In the genomic region with DNA sequence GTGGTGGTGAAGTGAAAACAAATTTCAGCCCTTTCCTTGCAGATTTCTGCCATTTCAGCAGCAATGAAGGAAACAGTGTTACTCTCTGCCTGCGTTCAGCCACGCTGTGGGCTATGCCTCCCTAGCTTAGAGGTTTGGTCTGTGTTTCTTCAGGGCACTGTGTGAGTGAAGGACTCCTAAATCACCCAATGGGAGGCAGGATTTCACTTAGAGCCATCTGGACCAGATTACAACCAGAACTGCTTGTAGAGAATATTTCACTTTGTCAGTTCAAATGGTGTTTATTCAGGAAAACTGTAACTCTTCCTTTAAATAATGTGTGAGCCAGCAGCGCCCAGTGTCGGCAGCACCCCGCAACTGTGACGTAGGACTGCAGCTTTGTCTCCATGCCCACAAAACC, we compare ENCODE assay signal across 10 mouse cellular contexts. TPM values are rescaled to one million over a fixed set of nuclear protein-coding genes. Genes with fewer than 3 reads are reported as not detected.
A peak's percentile ranks its signal among the peaks of the same experiment; 100 is the strongest.
DNase-seq lines count a peak whose midpoint lies in the region; ATAC-seq lines count a peak whose summit lies in the region.
"Had no signal": no experiment of that assay in that cellular context is flagged by ENCODE, and none has a peak within 500 bp of the region (broad histone marks: within the 10 kb centered on the region; RNA-seq: fewer than 3 reads in every experiment).

No protein-coding gene starts in this region.

- intact Hi-C loops in heart, postnatal 36 days (cut with DNase I) = no loop called here
- intact Hi-C loops in left cerebral cortex, postnatal 10 days (cut with DNase I) = no loop called here

- peak overlapping the region; percentile 7; the same call in 1 of the 2 replicates for H3K4me2 ChIP-seq in heart, embryonic 11.5 days

- DNase-seq in heart, postnatal 36 days = no peak
- DNase-seq in left cerebral cortex, adult 18-20 months (ENCODE audit: low spot score in 2 of 2) = peak; percentile 25 to 46
- no peak for DNase-seq in left cerebral cortex, postnatal 10 days (ENCODE audit: extremely low spot score in 1 of 2, low spot score in 2 of 2)
- peak; percentile 63 for DNase-seq in embryo, embryonic 10 days (ENCODE audit: low spot score)
- peak; percentile 49 for DNase-seq in limb, embryonic 10.5 days (ENCODE audit: low spot score)
- no peak for DNase-seq in ovary, adult 18-20 months (ENCODE audit: low spot score)
- DNase-seq in natural killer cell, adult 2 months (ENCODE audit: low spot score in 2 of 2) = no peak
- DNase-seq: kidney, adult 8-10 months had no signal

- WGBS in heart, embryonic 11.5 days (ENCODE audit: insufficient replicate concordance) = 78% methylated on average over 6 of the region's 6 CpGs
- 20% methylated on average over 6 of the region's 6 CpGs for WGBS in limb, embryonic 10.5 days

- no peak overlapping the region for H3K4me3 ChIP-seq in heart, embryonic 11.5 days (ENCODE audit: low read depth, low read length)
- H3K4me3 ChIP-seq in limb, embryonic 10.5 days = peak overlapping the region; percentile 15; the same call in 1 of the 2 replicates
- H3K4me3 ChIP-seq: forebrain, embryonic 10.5 days had no signal

- H3K36me3 ChIP-seq in heart, embryonic 11.5 days (ENCODE audit: control insufficient read depth, insufficient read depth, low read length) = no peaks in the 10 kb centered on the region
- no peaks in the 10 kb centered on the region for H3K36me3 ChIP-seq in limb, embryonic 10.5 days
- H3K36me3 ChIP-seq: forebrain, embryonic 10.5 days had no signal

- no peak for ATAC-seq in heart, embryonic 11.5 days (replicated peaks; ENCODE audit: insufficient number of reproducible peaks, low FRiP score, low TSS enrichment)

- H3K4me1 ChIP-seq in heart, embryonic 11.5 days (ENCODE audit: control insufficient read depth, insufficient read depth, low read length) = no peaks in the 10 kb centered on the region
- H3K4me1 ChIP-seq in limb, embryonic 10.5 days = peaks cover 20% of the 10 kb centered on the region
- H3K4me1 ChIP-seq: forebrain, embryonic 10.5 days had no signal

- H3K9ac ChIP-seq in heart, embryonic 11.5 days (ENCODE audit: low read depth, low read length) = no peak overlapping the region

- no peaks in the 10 kb centered on the region for H3K27me3 ChIP-seq in heart, embryonic 11.5 days (ENCODE audit: control insufficient read depth, insufficient read depth, low read length)
- no peaks in the 10 kb centered on the region for H3K27me3 ChIP-seq in limb, embryonic 10.5 days (ENCODE audit: low read depth, poor library complexity, severe bottlenecking)

- H3K9me3 ChIP-seq in heart, embryonic 11.5 days (replicated peaks; ENCODE audit: control insufficient read depth, low read length) = no peaks in the 10 kb centered on the region
- H3K9me3 ChIP-seq in limb, embryonic 10.5 days (replicated peaks) = no peaks in the 10 kb centered on the region
- H3K9me3 ChIP-seq: forebrain, embryonic 10.5 days had no signal

- no peak overlapping the region for H3K27ac ChIP-seq in heart, embryonic 11.5 days (ENCODE audit: low read depth, low read length)
- H3K27ac ChIP-seq in limb, embryonic 10.5 days = peak overlapping the region; percentile 57
- H3K27ac ChIP-seq: forebrain, embryonic 10.5 days had no signal

RNA-seq across cellular contexts. Expression of a gene that starts 44.5 kb away (rescaled TPM):
- polyA plus RNA-seq in heart, embryonic 11.5 days (2014; fragmentation: Nextera tagmentation; extraction: Ambion mirVana) = 3.2 and 3.8 TPM in 2 replicates
- total RNA-seq in heart, postnatal 36 days (2021) = 1 to 10 TPM; 8.7 to 9.7 TPM
- total RNA-seq in left cerebral cortex, adult 18-20 months (2021) = 10 to 100 TPM; 48.2 to 49.2 TPM
- 10 to 100 TPM; 41.6 to 42.4 TPM for total RNA-seq in left cerebral cortex, postnatal 10 days (2021)
- polyA plus RNA-seq in limb, embryonic 10.5 days (2016; fragmentation: Nextera tagmentation; extraction: Ambion mirVana) = 0.43 and 0.71 TPM in 2 replicates

Comparison
In these comparisons a context has a peak if more than half of its experiments do, and no peak if none do; other contexts are left out.
1. DNase-seq: peak in left cerebral cortex, adult 18-20 months (2 of 2), embryo, embryonic 10 days (single experiment) and limb, embryonic 10.5 days (single experiment); none in heart, postnatal 36 days (0 of 2), left cerebral cortex, postnatal 10 days (0 of 2), ovary, adult 18-20 months (single experiment) and natural killer cell, adult 2 months (0 of 2).